Mouse (Mus musculus) heart, adult 11 months (tissue): Measurements from ENCODE around the gene Syt10.
"Not testable (repeated sequence)": the region's sequence is repeated elsewhere in the genome, so short reads cannot be mapped to it uniquely, and the experiment has no call there.

Experiments
- DNase-seq: peaks from one replicate; pipeline ENCODE4 v3.0.0; 2022

Syt10 gene

GRCm38 (mm10) chr15:89841364-89842017 is at the start of gene Syt10:
Syt10 (minus strand) TSS chr15:89841860.
- DNase-seq, result peak; percentile 79

DNA sequence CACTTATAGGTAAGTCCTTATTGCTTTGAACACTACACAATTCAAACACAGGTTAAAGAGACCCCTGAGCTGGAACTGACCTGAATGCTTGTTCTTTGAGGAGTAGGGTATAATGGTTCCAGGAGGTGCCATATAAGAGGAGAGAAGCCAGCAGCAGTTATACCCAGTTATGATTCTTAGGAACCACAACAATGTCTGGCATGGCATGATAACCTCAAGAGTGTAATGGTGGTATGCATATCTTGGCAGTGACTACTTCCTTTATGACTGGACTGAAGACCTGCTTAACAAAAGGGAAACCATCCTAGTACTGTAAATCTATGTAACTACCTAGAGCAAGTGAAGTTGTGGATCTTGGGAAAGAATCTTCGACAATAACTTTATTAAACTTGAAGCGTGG is 42.1 kb upstream of the Syt10 start:
- no peak for DNase-seq

DNA sequence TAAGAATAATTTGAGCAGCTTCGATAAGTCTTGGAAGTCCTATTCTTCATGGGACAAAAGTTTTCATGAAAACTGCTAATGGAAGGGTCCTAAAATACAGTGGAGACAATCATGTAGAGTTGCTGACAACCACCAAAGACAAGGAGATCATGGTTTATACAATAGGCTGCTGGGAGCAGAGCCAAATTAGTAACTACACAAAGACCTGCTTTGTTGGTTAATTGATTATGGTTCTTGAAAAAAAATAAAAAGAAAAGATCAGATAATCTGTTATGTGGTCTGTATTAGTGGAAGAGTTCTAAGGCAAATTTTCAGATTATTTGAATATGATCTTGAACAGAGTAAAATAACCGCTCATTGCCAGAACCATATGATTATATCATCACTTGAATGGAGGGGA is 37.3 kb upstream of the Syt10 start:
- DNase-seq, result no peak

DNA sequence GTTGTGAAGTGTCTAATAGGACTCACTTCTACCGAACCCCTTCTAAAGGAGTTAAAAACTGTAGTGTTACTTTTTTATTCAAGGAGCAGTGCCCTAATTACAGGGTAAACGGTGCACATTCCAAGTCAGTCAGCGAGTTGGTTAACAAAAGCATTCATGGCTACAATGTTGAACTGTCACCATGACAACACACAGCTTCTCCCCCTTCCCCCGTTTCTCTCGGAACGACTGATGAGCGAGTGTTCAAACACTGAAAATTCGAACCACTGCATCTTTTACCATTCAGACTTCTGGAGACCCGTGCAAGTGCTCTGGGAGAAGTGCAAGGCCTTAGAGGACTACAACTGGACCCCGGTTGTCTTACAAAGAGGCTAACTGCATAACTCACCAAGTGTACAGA is 25.6 kb downstream of the Syt10 start:
- no peak for DNase-seq

- no peak for DNase-seq
These were observed 37.2 kb downstream of the Syt10 start for GRCm38 (mm10) chr15:89804478-89804877.

DNA sequence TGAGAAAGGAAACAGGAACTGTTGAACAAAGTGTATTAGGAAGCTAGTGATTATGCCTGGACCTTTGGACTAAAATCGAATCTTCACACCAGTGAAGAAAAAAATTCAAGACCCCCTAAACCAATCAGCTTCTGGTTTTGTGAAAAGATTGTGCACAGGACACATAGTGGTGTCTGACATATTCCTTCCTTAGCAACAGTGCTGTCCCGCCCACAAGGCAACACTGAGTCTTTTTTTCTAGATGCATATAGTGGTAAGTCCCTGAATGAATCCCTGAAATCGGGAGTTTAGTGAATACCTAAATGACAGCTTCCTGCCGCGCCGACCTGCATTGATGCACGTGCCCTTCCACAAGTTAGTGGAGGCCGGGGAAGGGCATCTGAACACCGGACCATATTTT is 61.7 kb downstream of the Syt10 start:
- no peak for DNase-seq

DNA sequence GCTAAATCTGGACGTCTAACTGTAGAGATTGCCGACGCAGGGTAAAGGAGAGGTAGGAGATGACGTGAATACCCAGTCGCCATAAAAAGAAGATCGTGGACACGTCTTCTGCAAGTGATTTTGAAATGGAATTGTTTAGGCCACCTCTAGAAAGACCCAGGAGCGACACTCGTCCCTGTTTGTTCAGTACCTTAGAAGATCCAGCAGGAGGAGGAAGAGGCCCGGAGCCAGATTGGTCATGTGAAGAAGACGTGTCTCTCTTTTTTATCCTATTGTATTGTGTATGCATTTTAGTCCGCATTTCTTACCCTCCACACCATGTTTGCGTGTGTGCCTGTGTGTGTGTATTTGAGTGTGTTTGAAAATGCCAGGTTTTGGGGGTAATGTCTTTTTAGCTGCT is 75.6 kb downstream of the Syt10 start:
- not testable (repeated sequence) for DNase-seq

GRCm38 (mm10) chr15:89733611-89734010 is 108.0 kb downstream of the Syt10 start:
- no peak for DNase-seq
